Mouse (Mus musculus): ENCODE data around the gene Zfp53.

Zfp53 gene

DNA sequence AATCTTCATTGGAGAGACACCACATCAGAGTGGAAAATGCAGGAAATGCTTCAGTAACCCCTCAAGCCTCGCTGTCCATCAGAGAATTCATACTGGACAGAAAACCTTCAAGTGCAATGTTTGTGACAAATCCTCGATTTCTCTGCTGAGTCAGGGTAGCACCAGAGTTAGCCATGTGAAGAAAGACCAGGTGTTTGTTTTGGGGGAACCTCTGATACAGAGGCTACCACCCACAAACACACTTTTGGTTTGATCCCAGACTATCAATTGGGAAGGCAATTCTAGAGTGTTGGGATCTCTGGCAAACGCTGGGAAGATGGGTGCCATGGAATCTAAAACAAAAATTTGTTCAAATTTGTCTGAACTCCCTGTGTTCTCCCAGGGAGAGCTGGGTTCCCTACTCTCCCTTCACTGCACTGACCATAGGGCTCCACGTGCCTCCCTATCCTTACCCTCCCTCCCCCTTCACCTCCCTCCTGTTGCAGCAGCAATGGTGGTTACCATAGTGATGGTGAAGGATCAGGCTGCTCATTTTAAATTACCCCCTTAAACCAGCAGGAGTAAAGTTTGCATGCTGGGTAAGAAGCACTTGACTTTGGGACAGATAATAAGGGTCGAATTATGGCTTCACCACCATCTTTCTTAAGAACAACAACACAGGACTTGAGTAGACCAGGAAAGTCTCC is 42.0 kb downstream of the Zfp53 start:
- no peak for DNase-seq

DNA sequence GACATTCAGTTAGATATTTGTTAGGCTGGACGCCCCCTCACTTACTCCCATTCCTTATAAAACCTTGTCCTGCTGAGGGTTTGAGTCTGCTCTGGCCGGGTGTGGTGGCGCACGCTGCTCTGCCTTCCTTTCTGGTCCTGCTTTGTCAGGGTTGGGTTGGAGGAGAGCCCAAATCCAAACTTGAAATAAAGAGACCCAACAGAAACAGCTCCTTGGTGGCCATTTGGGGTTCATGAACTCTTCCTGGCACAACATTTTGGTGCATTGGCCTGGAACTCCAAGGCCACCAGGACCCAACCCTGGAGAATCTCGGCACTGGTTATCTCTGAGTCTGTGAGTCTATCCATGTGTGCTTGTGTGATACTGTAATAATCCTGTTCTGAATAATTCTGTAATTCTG is 42.8 kb downstream of the Zfp53 start:
- DNase-seq = no peak

DNA sequence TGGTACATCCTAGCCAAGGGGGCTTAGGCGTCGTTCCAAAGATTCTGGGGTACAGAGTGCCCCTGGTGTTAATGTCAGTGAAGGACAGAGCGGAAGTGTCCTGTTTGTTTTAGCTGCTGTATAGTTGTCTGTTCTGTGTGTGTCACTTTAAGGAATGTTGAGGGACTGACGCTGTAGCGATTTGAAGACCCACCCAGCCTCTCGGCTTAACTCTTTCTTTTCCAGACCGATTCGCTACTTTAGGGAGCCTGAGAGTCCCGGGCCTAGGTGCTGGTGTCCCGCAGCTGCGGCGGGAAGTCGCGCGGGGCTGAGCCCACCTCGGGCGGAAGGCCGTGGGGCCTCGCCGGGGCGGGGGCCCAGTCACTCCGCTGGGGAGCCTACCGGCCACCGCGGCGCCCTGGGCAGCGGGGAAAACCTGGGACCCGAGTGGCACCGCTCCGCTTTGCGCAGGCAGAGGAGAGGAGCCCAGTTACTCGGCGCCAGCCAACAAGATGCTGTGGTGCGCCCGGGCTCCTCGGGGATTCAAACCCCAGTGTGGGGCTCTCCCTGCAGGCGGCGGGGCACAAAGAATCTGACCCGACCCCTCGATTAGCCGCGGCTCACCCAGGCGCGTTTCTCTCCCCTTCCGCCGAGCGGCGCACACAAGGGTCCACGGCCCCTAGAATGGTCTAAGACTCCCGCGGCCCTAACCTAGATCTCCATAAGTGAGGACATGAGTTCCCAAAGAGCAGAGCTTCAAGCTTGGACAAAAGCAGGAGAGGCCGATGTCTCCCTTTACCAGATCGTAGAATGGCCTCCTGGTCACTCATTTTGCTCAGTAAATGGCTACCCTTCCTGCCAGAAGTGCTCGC is 43.5 kb downstream of the Zfp53 start:
- peak; percentile 83 for DNase-seq

DNA sequence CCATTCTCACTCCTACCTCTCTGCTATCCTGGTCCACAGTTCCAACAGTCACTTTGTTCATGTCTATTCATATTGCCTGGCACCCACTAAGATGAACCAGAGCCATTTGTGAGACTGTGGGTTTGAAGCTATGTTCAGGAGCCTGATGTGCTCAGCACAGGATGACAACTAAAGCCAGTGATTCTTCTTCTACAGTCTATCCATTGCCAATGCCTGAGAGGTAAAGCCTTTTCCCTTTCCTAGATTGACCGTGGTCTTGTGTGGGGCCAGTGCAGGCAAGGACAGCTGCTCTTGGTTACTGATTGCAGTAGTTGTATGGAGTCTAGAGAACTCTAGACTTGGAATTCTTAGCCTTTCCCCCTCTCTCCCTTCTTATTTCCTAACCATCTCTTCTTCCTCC is 45.2 kb downstream of the Zfp53 start:
- no peak for DNase-seq

DNA sequence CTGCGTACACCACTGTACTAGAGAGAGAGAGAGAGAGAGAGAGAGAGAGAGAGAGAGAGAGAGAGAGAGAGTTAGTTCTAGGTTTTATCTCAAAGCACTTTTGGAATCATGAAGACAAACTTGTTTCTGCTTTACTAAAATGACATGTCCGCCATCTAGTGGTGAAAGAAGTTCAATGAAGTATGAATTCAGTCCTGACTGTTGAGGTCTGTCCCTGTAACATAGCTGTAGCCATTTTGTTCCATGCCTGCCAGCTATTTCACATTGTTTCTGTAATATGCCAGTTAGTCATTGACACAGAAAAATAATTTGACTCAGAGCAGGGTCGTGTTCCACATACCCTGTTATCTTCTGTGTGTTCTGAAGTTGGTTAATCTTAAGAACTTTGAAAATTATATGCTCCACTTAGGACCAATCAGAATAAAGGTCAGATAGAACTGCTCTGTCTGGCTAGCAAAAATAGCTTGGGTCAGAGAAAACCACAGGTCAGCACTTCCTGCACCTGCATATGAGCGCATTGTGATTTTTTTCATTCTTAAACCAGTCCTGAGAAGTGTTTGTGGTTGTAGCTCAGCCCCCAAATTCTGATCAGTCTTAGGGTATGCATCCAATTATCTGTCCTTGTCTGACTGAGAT is 45.8 kb downstream of the Zfp53 start:
- peak; percentile 86 for DNase-seq

DNA sequence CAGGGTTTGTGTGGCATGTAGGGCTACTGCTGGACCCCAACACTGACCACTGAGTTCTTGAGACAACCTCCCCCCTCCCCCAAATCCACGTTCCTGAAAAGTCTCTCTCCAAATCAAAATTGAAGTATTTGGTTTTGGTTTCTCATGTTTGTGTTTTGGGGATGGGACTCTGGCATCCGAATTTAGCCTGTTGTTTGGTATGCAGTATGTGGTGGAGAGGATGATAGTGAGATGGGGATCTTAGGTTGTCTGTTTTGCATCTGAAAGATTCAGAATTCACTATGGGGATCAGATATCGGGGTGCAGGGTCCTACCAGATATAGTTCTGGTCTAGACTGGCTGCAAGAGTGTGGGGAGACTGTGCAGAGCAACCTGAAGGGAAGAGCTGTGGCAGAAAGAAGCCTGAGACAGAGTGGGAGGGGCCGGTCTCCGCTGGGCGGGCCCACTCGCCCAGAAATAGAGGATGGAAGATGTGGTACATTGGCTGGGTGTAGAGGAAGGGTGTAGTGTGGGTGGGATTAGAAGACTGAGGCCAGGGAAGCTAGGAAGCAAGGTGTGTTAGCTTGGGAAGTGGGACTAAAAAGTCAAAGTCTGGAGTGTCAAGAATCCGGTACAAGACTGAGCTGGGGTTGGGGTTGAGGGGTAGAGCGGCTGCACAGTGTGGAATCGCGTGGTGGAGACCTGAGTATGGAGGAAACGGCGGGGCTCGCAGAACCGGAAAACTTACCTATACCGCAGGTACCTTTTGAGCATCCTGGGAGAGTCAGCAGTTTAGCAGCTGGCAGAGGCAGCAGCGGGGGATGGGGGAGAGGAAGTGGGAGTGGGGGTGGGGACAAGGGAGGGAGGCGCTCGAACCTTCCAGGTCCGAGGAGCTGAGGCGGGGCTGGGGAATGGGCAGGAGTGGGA is 46.6 kb downstream of the Zfp53 start, which contains the start of gene Zfp52:
Gene Zfp52, plus strand, starts transcription at position 444 of the 906 bp plus-strand sequence.
- peak; percentile 78 for DNase-seq

DNA sequence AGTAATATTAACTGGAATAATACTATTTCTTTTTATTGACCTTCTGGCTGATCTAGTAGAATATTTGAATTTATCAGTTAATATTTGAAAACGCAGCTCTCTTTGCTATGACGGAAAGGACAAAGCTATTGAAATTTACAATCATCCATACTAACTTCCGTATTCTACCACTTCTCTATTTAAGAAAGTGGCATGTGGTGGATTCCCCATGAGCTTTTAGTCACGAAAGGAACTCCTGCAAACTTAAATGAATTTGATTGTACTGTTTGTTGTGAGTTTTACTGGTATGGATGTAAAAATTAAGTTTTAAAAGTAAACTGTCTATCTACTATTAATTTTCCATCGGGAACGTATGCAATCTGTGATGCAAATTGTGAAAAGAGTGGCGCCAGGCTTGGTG is 47.3 kb downstream of the Zfp53 start:
- no peak for DNase-seq

DNA sequence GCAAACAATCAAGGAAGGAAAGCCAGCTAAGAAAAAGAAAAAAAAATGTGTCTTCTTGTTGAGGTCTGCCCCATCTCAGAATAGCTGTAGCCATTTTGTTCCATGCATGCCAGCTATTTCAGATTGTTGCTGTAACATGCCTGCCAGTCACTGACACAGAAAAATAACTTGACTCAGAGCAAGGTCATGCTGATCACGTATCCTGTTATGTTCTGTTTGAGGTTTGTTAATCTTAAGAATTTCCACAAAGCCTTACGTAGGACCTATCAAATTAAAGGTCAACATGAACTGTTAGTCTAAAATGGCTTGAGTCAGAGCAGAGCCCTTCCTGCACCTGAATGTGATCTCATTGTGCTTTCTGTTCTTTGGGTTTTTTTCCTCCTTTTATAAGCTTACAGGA is 47.9 kb downstream of the Zfp53 start:
- DNase-seq = no peak

DNA sequence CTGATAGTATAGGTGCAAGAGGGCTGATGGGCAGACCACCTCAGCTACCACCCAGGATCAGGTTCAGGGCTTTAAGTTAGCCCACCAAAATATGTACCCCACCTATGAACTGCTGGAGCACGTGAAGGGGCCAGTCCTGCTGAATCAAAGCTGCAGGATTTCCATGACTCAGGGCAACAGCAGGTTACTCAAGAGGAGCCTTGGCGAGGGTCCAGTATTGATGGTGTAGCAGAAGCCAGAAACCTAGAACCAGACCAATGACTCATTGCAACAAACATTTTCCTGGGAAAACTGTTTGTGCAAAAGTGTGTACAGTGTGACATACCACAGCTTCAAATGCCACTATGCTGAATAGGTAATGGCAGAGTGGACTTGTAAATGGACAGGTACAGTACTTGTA is 69.0 kb downstream of the Zfp53 start:
- no peak for DNase-seq

All from kidney, postnatal 14 days (tissue).